Mouse (Mus musculus) right cerebral cortex, postnatal 14 days (tissue): ENCODE results near the gene Tmem54.

Experiments used
- DNase-seq: peaks from one replicate; pipeline ENCODE4 v3.0.0; 2022

Gene Tmem54

GRCm38 (mm10) chr4:129130755-129131303, 25.5 kb downstream of the Tmem54 start:
- DNase-seq: no peak

- peak; percentile 79 for DNase-seq
These were observed 29.6 kb downstream of the Tmem54 start for GRCm38 (mm10) chr4:129134799-129135585.

GRCm38 (mm10) chr4:129135637-129136036, 30.3 kb downstream of the Tmem54 start:
- DNase-seq: no peak

- no peak for DNase-seq
These were observed 30.8 kb downstream of the Tmem54 start for GRCm38 (mm10) chr4:129136189-129136578.

- no peak for DNase-seq
These were observed 31.4 kb downstream of the Tmem54 start, which contains the start of gene Fndc5 for GRCm38 (mm10) chr4:129136579-129137391. TSS of gene Fndc5 (plus strand) at chr4:129136999.

GRCm38 (mm10) chr4:129137392-129138321, 32.3 kb downstream of the Tmem54 start:
- no peak for DNase-seq

- no peak for DNase-seq
These were observed 34.3 kb downstream of the Tmem54 start for GRCm38 (mm10) chr4:129139642-129140041.

- DNase-seq: no peak
These were observed 35.5 kb downstream of the Tmem54 start for GRCm38 (mm10) chr4:129140808-129141207.

- no peak for DNase-seq
These were observed 36.5 kb downstream of the Tmem54 start for GRCm38 (mm10) chr4:129141560-129142438.

- DNase-seq: no peak
These were observed 37.2 kb downstream of the Tmem54 start for GRCm38 (mm10) chr4:129142439-129143045.

- DNase-seq: no peak
These were observed 38.2 kb downstream of the Tmem54 start for GRCm38 (mm10) chr4:129143509-129143908.

GRCm38 (mm10) chr4:129144401-129145367, 39.3 kb downstream of the Tmem54 start:
- DNase-seq: peak; percentile 69

GRCm38 (mm10) chr4:129145411-129145810, 40.1 kb downstream of the Tmem54 start:
- DNase-seq: no peak

- DNase-seq: no peak
These were observed 40.6 kb downstream of the Tmem54 start for GRCm38 (mm10) chr4:129145943-129146342.

GRCm38 (mm10) chr4:129146392-129146791, 41.0 kb downstream of the Tmem54 start:
- DNase-seq: no peak

GRCm38 (mm10) chr4:129147552-129148103, 42.3 kb downstream of the Tmem54 start:
- no peak for DNase-seq

- DNase-seq: no peak
These were observed 44.0 kb downstream of the Tmem54 start for GRCm38 (mm10) chr4:129149321-129149720.

- DNase-seq: no peak
These were observed 46.0 kb downstream of the Tmem54 start for GRCm38 (mm10) chr4:129151276-129151811.

GRCm38 (mm10) chr4:129157541-129157940, 52.2 kb downstream of the Tmem54 start:
- DNase-seq: no peak
